Mouse (Mus musculus): ENCODE results near the gene Tac2. TPM values are rescaled to one million over a fixed set of nuclear protein-coding genes. Genes with fewer than 3 reads are reported as not detected.

Gene Tac2
- polyA plus RNA-seq, 1 experiment = not detected

DNA sequence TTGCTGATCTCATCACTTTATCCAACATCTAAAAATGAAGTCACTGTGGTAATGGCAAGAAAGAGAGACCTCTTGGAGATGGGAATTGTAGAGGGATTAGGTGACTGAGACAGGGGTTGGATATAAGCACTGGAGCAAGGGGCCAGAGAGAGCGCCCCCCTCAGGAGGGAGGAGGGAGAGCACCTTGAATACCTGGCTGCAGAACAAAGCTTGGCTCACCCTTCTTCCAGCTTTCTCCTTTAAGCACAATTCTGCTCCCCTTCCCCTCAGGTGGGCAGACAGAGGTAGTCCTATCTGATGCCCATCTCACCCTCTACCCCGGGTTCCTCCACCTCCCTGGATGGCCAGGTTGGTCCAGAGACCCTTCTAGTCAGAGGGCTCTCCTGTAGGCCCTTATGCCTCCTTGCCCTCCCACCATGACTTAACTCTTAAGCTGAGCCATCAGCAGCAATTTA lies 19.5 kb upstream of the Tac2 start, which contains the start of gene Myo1a:
Gene Myo1a, plus strand, starts transcription at position 405 of the 455 bp plus-strand sequence.
- Histone ChIP-seq H3K27me3 (replicated peaks; ENCODE audit: control insufficient read depth, insufficient read depth, low read length) (no peaks in the 10 kb centered on the region), H3K36me3 (ENCODE audit: control insufficient read depth, insufficient read depth, low read length) (no peaks in the 10 kb centered on the region), H3K4me1 (ENCODE audit: control insufficient read depth, insufficient read depth, low read length) (no peaks in the 10 kb centered on the region), H3K4me3 (ENCODE audit: insufficient read depth, low read depth, low read length) (no peak within 1 kb of the TSS), H3K27ac (ENCODE audit: insufficient read depth, low read depth, low read length) (no peak within 1 kb of the TSS)
- no peak for DNase-seq
- TF ChIP-seq POLR2A (IDR thresholded peaks at IDR 0.05; ENCODE audit: low read depth, low read length) = no peak
- TF ChIP-seq CTCF (conservative IDR thresholded peaks at IDR 0.05; ENCODE audit: insufficient read depth, insufficient read length, low read depth, low read length) = no peak
- WGBS = 60% methylated on average over 2 of the region's 2 CpGs

DNA sequence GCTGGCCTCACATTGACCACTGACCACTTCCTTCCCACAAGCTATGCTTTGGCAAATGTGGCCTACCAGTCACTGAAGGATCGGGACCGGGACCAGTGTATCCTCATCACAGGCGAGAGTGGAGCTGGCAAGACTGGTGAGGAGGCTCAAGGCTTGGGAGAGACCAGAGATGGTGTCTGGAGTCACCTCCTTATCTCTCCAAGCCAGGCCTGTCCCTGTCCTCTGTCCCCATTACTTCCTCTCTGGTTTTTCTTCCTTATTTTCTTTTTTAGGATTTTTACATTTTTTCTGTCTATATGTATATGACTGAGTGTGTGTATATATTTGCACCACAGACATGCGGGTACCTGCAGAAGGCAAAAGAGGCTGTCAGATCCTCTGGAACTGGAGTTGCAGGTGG lies 18.5 kb upstream of the Tac2 start:
- Histone ChIP-seq H3K4me3 (ENCODE audit: insufficient read depth, low read depth, low read length) (no peak overlapping the region), H3K27me3 (replicated peaks; ENCODE audit: control insufficient read depth, insufficient read depth, low read length) (no peaks in the 10 kb centered on the region), H3K4me1 (ENCODE audit: control insufficient read depth, insufficient read depth, low read length) (no peaks in the 10 kb centered on the region), H3K27ac (ENCODE audit: insufficient read depth, low read depth, low read length) (no peak overlapping the region), H3K36me3 (ENCODE audit: control insufficient read depth, insufficient read depth, low read length) (no peaks in the 10 kb centered on the region)
- WGBS = 96% methylated on average over 4 of the region's 4 CpGs
- DNase-seq = no peak
- TF ChIP-seq POLR2A (IDR thresholded peaks at IDR 0.05; ENCODE audit: low read depth, low read length) (no peak), CTCF (conservative IDR thresholded peaks at IDR 0.05; ENCODE audit: insufficient read depth, insufficient read length, low read depth, low read length) (no peak)

DNA sequence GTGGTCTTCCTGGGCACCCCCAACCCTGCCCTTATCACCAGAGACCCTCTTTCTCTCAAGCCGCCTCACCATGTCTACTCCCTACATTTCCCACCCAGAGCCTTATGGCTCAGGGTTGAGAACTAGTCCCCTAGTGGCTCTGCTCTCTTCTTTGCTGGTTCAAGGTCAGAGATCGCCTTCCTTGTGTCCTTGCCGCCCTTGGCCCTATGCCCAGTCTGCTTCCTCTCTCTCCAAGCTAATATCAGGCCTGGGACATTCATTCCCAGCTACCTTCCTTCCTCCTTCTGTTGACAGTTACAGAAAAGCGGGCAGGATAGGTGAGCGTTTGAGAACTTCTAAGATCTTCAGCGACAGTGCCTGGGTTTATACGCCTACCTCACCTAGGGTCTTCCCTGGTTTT lies 16.6 kb upstream of the Tac2 start:
- 67% methylated on average over 7 of the region's 7 CpGs for WGBS
- DNase-seq = peak; percentile 55

DNA sequence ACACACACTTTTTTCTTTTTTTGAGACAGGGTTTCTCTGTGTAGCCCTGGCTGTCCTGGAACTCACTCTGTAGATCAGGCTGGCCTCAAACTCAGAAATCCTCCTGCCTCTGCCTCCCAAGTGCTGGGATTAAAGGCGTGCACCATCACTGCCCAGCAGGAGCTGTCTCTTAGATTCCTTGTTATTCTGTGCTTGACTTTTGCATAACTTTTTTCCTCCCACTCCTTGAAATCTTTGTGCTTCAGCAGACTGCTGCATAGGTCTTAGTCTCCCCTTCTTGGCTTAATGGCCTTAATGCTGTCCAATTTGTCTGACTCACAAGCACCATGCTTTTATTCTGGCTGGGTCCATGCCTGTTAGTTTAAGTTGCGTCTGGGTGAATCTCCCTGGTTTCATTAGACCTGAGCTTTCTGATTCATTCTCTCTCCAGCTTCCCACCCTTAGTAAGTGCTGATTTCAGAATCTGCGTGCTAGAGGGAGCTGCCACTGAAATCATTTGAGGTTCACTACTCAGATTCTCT lies 15.4 kb upstream of the Tac2 start:
- WGBS = 95% methylated on average over 3 of the region's 3 CpGs
- DNase-seq = no peak
- Histone ChIP-seq H3K4me1 (ENCODE audit: control insufficient read depth, insufficient read depth, low read length) (no peaks in the 10 kb centered on the region), H3K27ac (ENCODE audit: insufficient read depth, low read depth, low read length) (no peak overlapping the region), H3K36me3 (ENCODE audit: control insufficient read depth, insufficient read depth, low read length) (no peaks in the 10 kb centered on the region), H3K4me3 (ENCODE audit: insufficient read depth, low read depth, low read length) (no peak overlapping the region), H3K27me3 (replicated peaks; ENCODE audit: control insufficient read depth, insufficient read depth, low read length) (no peaks in the 10 kb centered on the region)
- TF ChIP-seq POLR2A (IDR thresholded peaks at IDR 0.05; ENCODE audit: low read depth, low read length) = no peak
- no peak for TF ChIP-seq CTCF (conservative IDR thresholded peaks at IDR 0.05; ENCODE audit: insufficient read depth, insufficient read length, low read depth, low read length)

More for the DNA sequence above, 16.6 kb upstream of the Tac2 start:
- no peak overlapping the region for H3K27ac ChIP-seq (ENCODE audit: insufficient read depth, low read depth, low read length)
- no peak overlapping the region for H3K4me3 ChIP-seq (ENCODE audit: insufficient read depth, low read depth, low read length)
- H3K4me1 ChIP-seq (ENCODE audit: control insufficient read depth, insufficient read depth, low read length) = no peaks in the 10 kb centered on the region
- no peak for TF ChIP-seq POLR2A (IDR thresholded peaks at IDR 0.05; ENCODE audit: low read depth, low read length)
- TF ChIP-seq CTCF (conservative IDR thresholded peaks at IDR 0.05; ENCODE audit: insufficient read depth, insufficient read length, low read depth, low read length) = no peak
- H3K36me3 ChIP-seq (ENCODE audit: control insufficient read depth, insufficient read depth, low read length) = no peaks in the 10 kb centered on the region
- H3K27me3 ChIP-seq (replicated peaks; ENCODE audit: control insufficient read depth, insufficient read depth, low read length) = no peaks in the 10 kb centered on the region

DNA sequence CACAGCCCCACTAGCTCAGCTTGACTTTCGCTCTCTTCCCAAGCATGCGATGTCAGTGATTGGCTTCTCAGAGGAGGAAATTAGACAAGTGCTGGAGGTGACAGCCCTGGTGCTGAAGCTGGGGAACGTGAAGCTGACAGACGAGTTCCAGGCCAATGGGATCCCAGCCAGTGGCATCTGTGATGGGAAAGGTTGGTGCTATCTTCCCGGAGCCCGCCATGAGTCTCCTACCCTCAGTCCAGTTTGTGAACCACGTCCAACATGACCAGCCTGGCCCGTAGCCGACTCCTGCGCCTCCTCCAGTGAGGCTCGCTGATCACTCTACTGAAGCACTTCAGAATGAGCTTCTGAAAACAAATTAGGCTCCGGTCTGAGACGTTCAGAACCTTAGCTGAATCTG lies 13.9 kb upstream of the Tac2 start:
- Histone ChIP-seq H3K4me1 (ENCODE audit: control insufficient read depth, insufficient read depth, low read length) (no peaks in the 10 kb centered on the region), H3K4me3 (ENCODE audit: insufficient read depth, low read depth, low read length) (no peak overlapping the region), H3K36me3 (ENCODE audit: control insufficient read depth, insufficient read depth, low read length) (no peaks in the 10 kb centered on the region), H3K27me3 (replicated peaks; ENCODE audit: control insufficient read depth, insufficient read depth, low read length) (no peaks in the 10 kb centered on the region), H3K27ac (ENCODE audit: insufficient read depth, low read depth, low read length) (no peak overlapping the region)
- TF ChIP-seq POLR2A (IDR thresholded peaks at IDR 0.05; ENCODE audit: low read depth, low read length) (no peak), CTCF (conservative IDR thresholded peaks at IDR 0.05; ENCODE audit: insufficient read depth, insufficient read length, low read depth, low read length) (no peak)
- no peak for DNase-seq
- 55% methylated on average over 13 of the region's 13 CpGs for WGBS

DNA sequence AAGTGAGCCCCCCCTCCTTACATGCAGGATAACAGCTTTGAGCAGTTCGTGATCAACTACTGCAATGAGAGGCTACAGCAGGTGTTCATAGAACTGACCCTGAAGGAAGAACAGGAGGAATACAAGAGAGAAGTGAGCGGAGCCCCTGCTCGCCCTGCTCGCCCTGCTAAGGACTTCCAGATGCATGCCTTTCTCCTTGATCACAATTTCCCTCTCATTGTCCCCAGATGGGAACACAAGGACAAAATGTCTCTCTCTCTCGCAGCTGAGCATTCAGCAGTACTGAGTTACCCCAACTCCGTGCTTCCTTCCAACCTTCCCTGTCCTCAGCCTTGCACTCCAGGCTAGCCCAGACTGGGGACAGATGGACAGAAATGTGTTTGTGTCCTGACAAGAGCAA lies 11.5 kb upstream of the Tac2 start:
- no peak for DNase-seq
- Histone ChIP-seq H3K27ac (ENCODE audit: insufficient read depth, low read depth, low read length) (no peak overlapping the region), H3K4me1 (ENCODE audit: control insufficient read depth, insufficient read depth, low read length) (no peaks in the 10 kb centered on the region), H3K27me3 (replicated peaks; ENCODE audit: control insufficient read depth, insufficient read depth, low read length) (no peaks in the 10 kb centered on the region), H3K4me3 (ENCODE audit: insufficient read depth, low read depth, low read length) (no peak overlapping the region), H3K36me3 (ENCODE audit: control insufficient read depth, insufficient read depth, low read length) (no peaks in the 10 kb centered on the region)
- WGBS = 88% methylated on average over 6 of the region's 6 CpGs
- TF ChIP-seq POLR2A (IDR thresholded peaks at IDR 0.05; ENCODE audit: low read depth, low read length) (no peak), CTCF (conservative IDR thresholded peaks at IDR 0.05; ENCODE audit: insufficient read depth, insufficient read length, low read depth, low read length) (no peak)

DNA sequence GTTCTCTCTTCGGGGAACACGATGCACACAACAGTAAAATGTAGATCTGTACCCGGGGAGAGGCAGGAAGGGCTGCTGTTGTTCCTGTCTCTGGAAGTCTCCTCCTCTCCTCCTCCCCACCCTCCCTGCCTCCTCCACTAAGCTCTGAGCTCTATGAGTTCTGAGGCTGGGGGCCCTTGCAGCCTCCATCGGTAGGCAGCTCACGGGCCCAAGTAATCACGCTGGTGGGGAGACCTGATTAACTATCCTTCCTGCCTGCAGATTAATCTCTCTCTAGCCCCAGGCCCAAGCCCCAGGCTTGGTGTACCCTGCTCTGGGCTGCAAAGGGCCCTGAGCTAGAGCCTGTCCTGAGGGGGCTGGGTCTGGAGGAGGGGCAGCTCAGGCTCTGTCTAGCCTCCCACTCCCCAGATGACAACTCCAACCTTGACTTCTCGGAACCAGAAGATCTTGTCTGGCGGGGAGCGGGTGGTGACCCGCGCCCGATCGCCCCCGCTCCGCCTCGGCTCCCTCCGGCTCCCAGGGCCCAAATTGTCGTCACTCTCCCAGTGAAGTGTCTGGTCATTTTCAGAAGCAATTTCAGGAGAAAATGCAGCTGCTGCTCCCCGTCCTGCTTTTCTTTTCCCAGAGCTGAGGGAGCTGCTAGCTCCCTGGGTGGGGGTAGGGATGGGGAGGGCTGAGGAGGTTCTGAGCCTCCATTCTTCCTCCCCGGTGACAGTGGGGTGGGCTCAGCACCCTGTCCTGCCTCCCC lies 2.4 kb upstream of the Tac2 start:
- H3K36me3 ChIP-seq (ENCODE audit: control insufficient read depth, insufficient read depth, low read length) = no peaks in the 10 kb centered on the region
- 32% methylated on average over 20 of the region's 20 CpGs for whole genome bisulfite sequencing
- H3K27me3 ChIP-seq (replicated peaks; ENCODE audit: control insufficient read depth, insufficient read depth, low read length) = no peaks in the 10 kb centered on the region
- H3K27ac ChIP-seq (ENCODE audit: insufficient read depth, low read depth, low read length) = no peak overlapping the region
- no peak for DNase-seq
- no peak overlapping the region; the same call in 1 of the 2 replicates for H3K4me3 ChIP-seq (ENCODE audit: insufficient read depth, low read depth, low read length)
- no peaks in the 10 kb centered on the region for H3K4me1 ChIP-seq (ENCODE audit: control insufficient read depth, insufficient read depth, low read length)
- no peak for TF ChIP-seq POLR2A (IDR thresholded peaks at IDR 0.05; ENCODE audit: low read depth, low read length)
- no peak for TF ChIP-seq CTCF (conservative IDR thresholded peaks at IDR 0.05; ENCODE audit: insufficient read depth, insufficient read length, low read depth, low read length)
